Mouse (Mus musculus) cerebellum, adult 18-20 months (tissue): ENCODE measurements at regions not wholly inside any gene's neighbourhood (a gene's known extent, or its start where the extent isn't known, plus 50 kb on each side); places are given as distances from the start of the nearest gene placed in this dataset.

Experiments
- DNase-seq, 2 experiments: peaks; one replicate each; pipeline ENCODE4 v3.0.0; 2021

DNA sequence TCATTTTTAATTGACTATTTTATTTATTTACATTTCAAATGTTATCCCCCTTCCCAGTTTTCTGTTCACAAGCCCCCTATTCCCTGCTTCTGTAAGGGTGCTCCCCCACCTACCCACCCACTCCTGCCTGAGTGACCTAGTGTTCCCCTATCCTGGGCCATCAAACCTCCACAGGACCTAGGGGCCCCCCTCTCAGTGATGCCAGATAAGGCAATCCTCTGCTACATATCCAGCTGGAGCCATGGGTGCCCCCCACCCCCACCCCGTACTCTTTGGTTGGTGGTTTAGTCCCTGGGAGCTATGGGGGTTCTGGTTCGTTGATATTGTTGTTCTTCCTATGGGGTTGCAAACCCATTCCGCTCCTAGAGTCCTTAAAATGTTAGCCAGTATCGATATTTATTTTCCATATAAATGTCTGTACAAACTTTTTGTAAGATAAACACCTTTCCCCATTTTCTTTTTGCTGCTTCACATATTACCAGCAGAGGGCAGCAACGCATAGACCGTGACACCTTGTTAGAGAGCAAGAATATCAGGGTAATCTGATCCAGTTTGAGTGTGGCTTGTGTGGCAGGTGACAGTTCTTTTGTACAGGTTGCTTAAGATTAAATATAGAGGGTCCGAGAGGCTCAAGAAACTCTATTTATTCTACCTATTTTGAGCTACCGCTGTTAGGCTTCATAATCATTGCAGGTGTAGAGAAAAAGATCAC is 177.2 kb upstream of the Scn7a start:
- peak; percentile 6 to 24 for DNase-seq

DNA sequence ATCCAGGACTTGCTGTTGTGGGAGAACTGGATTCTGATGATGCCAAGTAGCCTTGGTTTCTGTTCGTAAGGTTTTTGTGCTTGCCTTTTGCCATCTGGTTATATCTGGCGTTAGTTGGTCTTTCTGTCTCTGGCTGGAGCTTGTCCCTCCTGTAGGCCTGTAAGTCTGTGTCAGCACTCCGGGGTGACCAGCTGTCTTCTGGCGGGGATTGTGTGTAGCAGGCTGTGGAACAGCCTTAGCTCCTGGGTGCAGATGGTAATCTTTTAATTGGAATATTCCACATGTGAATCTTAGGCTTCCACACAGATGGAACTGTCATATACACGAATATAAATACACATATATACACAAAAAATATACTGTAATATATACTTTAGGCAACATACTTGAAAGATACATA is 156.5 kb upstream of the Scn7a start:
- DNase-seq = no peak

- no peak for DNase-seq
These were observed 113.3 kb upstream of the Scn7a start for GRCm38 (mm10) chr2:66898032-66898431.

GRCm38 (mm10) chr2:66867457-66868216 is 82.9 kb upstream of the Scn7a start:
- DNase-seq = no peak
